Mouse (Mus musculus): ENCODE data around the gene St6galnac4. TPM values are rescaled to one million over a fixed set of nuclear protein-coding genes. Genes with fewer than 3 reads are reported as not detected.
A peak's percentile ranks its signal among the peaks of the same experiment; 100 is the strongest.

Gene St6galnac4
- polyA plus RNA-seq, 1 experiment from 2014 or later: 12.9 TPM

- ATAC-seq (ENCODE audit: low FRiP score): 0 out of 2 replicates have a peak, but pooled peaks have one; percentile 6
- 59% methylated on average over 5 of the region's 5 CpGs for WGBS
- H3K36me3 ChIP-seq (ENCODE audit: control insufficient read depth, insufficient read depth, low read length): no peaks in the 10 kb centered on the region
- H3K9ac ChIP-seq (ENCODE audit: low read depth, low read length): peak overlapping the region; percentile 58; the same call in 1 of the 2 replicates
- DNase-seq (ENCODE audit: low spot score): no peak
- no peaks in the 10 kb centered on the region for H3K9me3 ChIP-seq (ENCODE audit: control insufficient read depth, low read length)
- no peaks in the 10 kb centered on the region for H3K27me3 ChIP-seq (ENCODE audit: control insufficient read depth, insufficient read depth, low read length)
- H3K4me2 ChIP-seq (replicated peaks; ENCODE audit: low read depth, low read length): peak overlapping the region; percentile 40; the same call in 1 of the 2 replicates
- peak overlapping the region; percentile 68 for H3K27ac ChIP-seq (ENCODE audit: low read depth, low read length)
- peaks cover 15% of the 10 kb centered on the region for H3K4me1 ChIP-seq (replicated peaks; ENCODE audit: control insufficient read depth, insufficient read depth, low read length)
- no peak overlapping the region for H3K4me3 ChIP-seq (ENCODE audit: low read depth, low read length)
Measured at GRCm38 (mm10) chr2:32625873-32626694, 39.2 kb downstream of the St6galnac4 start.

GRCm38 (mm10) chr2:32627266-32628043 is 40.6 kb downstream of the St6galnac4 start:
- Histone ChIP-seq H3K9me3 (ENCODE audit: control insufficient read depth, low read length) (no peaks in the 10 kb centered on the region), H3K36me3 (ENCODE audit: control insufficient read depth, insufficient read depth, low read length) (no peaks in the 10 kb centered on the region), H3K4me2 (replicated peaks; ENCODE audit: low read depth, low read length) (no peak overlapping the region), H3K9ac (ENCODE audit: low read depth, low read length) (no peak overlapping the region), H3K27me3 (ENCODE audit: control insufficient read depth, insufficient read depth, low read length) (no peaks in the 10 kb centered on the region), H3K4me3 (ENCODE audit: low read depth, low read length) (no peak overlapping the region), H3K27ac (ENCODE audit: low read depth, low read length) (no peak overlapping the region), H3K4me1 (replicated peaks; ENCODE audit: control insufficient read depth, insufficient read depth, low read length) (peaks cover 15% of the 10 kb centered on the region)
- 64% methylated on average over 20 of the region's 20 CpGs for WGBS
- ATAC-seq (ENCODE audit: low FRiP score) (no peak), DNase-seq (ENCODE audit: low spot score) (no peak)

- no peak for ATAC-seq (ENCODE audit: low FRiP score)
Measured at GRCm38 (mm10) chr2:32628044-32628550, 41.2 kb downstream of the St6galnac4 start.

GRCm38 (mm10) chr2:32628729-32629128 is 41.8 kb downstream of the St6galnac4 start:
- peak overlapping the region; percentile 47; the same call in 1 of the 2 replicates for H3K27ac ChIP-seq (ENCODE audit: low read depth, low read length)

More at GRCm38 (mm10) chr2:32628044-32628550, 41.2 kb downstream of the St6galnac4 start:
- 72% methylated on average over 4 of the region's 4 CpGs for WGBS
- Histone ChIP-seq H3K27ac (ENCODE audit: low read depth, low read length) (no peak overlapping the region), H3K4me1 (replicated peaks; ENCODE audit: control insufficient read depth, insufficient read depth, low read length) (peaks cover 15% of the 10 kb centered on the region), H3K9me3 (ENCODE audit: control insufficient read depth, low read length) (no peaks in the 10 kb centered on the region), H3K36me3 (ENCODE audit: control insufficient read depth, insufficient read depth, low read length) (no peaks in the 10 kb centered on the region), H3K4me2 (replicated peaks; ENCODE audit: low read depth, low read length) (no peak overlapping the region), H3K4me3 (ENCODE audit: low read depth, low read length) (no peak overlapping the region), H3K9ac (ENCODE audit: low read depth, low read length) (no peak overlapping the region), H3K27me3 (ENCODE audit: control insufficient read depth, insufficient read depth, low read length) (no peaks in the 10 kb centered on the region)
- DNase-seq (ENCODE audit: low spot score): no peak

GRCm38 (mm10) chr2:32629276-32629976 is 42.5 kb downstream of the St6galnac4 start:
- Histone ChIP-seq H3K4me3 (ENCODE audit: low read depth, low read length) (no peak overlapping the region), H3K4me2 (replicated peaks; ENCODE audit: low read depth, low read length) (peak overlapping the region; percentile 20; the same call in 1 of the 2 replicates)
- DNase-seq (ENCODE audit: low spot score): peak; percentile 85

More at GRCm38 (mm10) chr2:32628729-32629128, 41.8 kb downstream of the St6galnac4 start:
- Histone ChIP-seq H3K9ac (ENCODE audit: low read depth, low read length) (peak overlapping the region; percentile 32), H3K36me3 (ENCODE audit: control insufficient read depth, insufficient read depth, low read length) (no peaks in the 10 kb centered on the region), H3K4me1 (replicated peaks; ENCODE audit: control insufficient read depth, insufficient read depth, low read length) (peaks cover 15% of the 10 kb centered on the region), H3K4me2 (replicated peaks; ENCODE audit: low read depth, low read length) (peak overlapping the region; percentile 20; the same call in 1 of the 2 replicates), H3K9me3 (ENCODE audit: control insufficient read depth, low read length) (no peaks in the 10 kb centered on the region), H3K27me3 (ENCODE audit: control insufficient read depth, insufficient read depth, low read length) (no peaks in the 10 kb centered on the region), H3K4me3 (ENCODE audit: low read depth, low read length) (no peak overlapping the region)
- ATAC-seq (ENCODE audit: low FRiP score) (peak; percentile 16; the same call in 1 of the 2 replicates), DNase-seq (ENCODE audit: low spot score) (no peak)
- WGBS: 54% methylated on average over 5 of the region's 5 CpGs

GRCm38 (mm10) chr2:32630036-32630435 is 43.1 kb downstream of the St6galnac4 start:
- peak overlapping the region; percentile 7; the same call in 1 of the 2 replicates for H3K27ac ChIP-seq (ENCODE audit: low read depth, low read length)
- H3K9ac ChIP-seq (ENCODE audit: low read depth, low read length): no peak overlapping the region
- H3K36me3 ChIP-seq (ENCODE audit: control insufficient read depth, insufficient read depth, low read length): no peaks in the 10 kb centered on the region
- H3K27me3 ChIP-seq (ENCODE audit: control insufficient read depth, insufficient read depth, low read length): no peaks in the 10 kb centered on the region
- H3K4me1 ChIP-seq (replicated peaks; ENCODE audit: control insufficient read depth, insufficient read depth, low read length): peaks cover 15% of the 10 kb centered on the region
- WGBS: 82% methylated on average over 7 of the region's 9 CpGs
- H3K4me3 ChIP-seq (ENCODE audit: low read depth, low read length): no peak overlapping the region
- no peak for DNase-seq (ENCODE audit: low spot score)
- no peak for ATAC-seq (ENCODE audit: low FRiP score)
- H3K9me3 ChIP-seq (ENCODE audit: control insufficient read depth, low read length): no peaks in the 10 kb centered on the region
- no peak overlapping the region for H3K4me2 ChIP-seq (replicated peaks; ENCODE audit: low read depth, low read length)

More at GRCm38 (mm10) chr2:32629276-32629976, 42.5 kb downstream of the St6galnac4 start:
- Histone ChIP-seq H3K9ac (ENCODE audit: low read depth, low read length) (peak overlapping the region; percentile 32), H3K4me1 (replicated peaks; ENCODE audit: control insufficient read depth, insufficient read depth, low read length) (peaks cover 15% of the 10 kb centered on the region), H3K27ac (ENCODE audit: low read depth, low read length) (peak overlapping the region; percentile 47), H3K36me3 (ENCODE audit: control insufficient read depth, insufficient read depth, low read length) (no peaks in the 10 kb centered on the region), H3K27me3 (ENCODE audit: control insufficient read depth, insufficient read depth, low read length) (no peaks in the 10 kb centered on the region), H3K9me3 (ENCODE audit: control insufficient read depth, low read length) (no peaks in the 10 kb centered on the region)
- 32% methylated on average over 9 of the region's 9 CpGs for WGBS
- peak; percentile 77 for ATAC-seq (ENCODE audit: low FRiP score)

- peaks cover 13% of the 10 kb centered on the region for H3K4me1 ChIP-seq (replicated peaks; ENCODE audit: control insufficient read depth, insufficient read depth, low read length)
- no peaks in the 10 kb centered on the region for H3K9me3 ChIP-seq (ENCODE audit: control insufficient read depth, low read length)
- H3K4me3 ChIP-seq (ENCODE audit: low read depth, low read length): no peak overlapping the region
- no peak overlapping the region for H3K4me2 ChIP-seq (replicated peaks; ENCODE audit: low read depth, low read length)
- H3K36me3 ChIP-seq (ENCODE audit: control insufficient read depth, insufficient read depth, low read length): no peaks in the 10 kb centered on the region
- H3K27ac ChIP-seq (ENCODE audit: low read depth, low read length): no peak overlapping the region
- no peak for ATAC-seq (ENCODE audit: low FRiP score)
- no peaks in the 10 kb centered on the region for H3K27me3 ChIP-seq (ENCODE audit: control insufficient read depth, insufficient read depth, low read length)
- WGBS: 89% methylated on average over 10 of the region's 10 CpGs
- no peak for DNase-seq (ENCODE audit: low spot score)
- H3K9ac ChIP-seq (ENCODE audit: low read depth, low read length): no peak overlapping the region
Measured at GRCm38 (mm10) chr2:32631046-32631445, 44.2 kb downstream of the St6galnac4 start.
